Mouse (Mus musculus) lung, embryonic 14.5 days (tissue): ENCODE results near the gene Fam169b. TPM values are rescaled to one million over a fixed set of nuclear protein-coding genes. Genes with fewer than 3 reads are reported as not detected.

Experiments used
- ATAC-seq: fragments of 200-750 bp; cut with Nextera tagmentation; 2 replicates; pipeline ENCODE4 v1.8.0; 2017; ENCODE audit warnings: mild to moderate bottlenecking, moderate TSS enrichment, moderate library complexity; ENCODE audit not compliant: insufficient read depth
- DNase-seq: peaks from one replicate; pipeline ENCODE4 v3.0.0-alpha.2; 2015
- H3K27ac ChIP-seq: fragments of 300-500 bp; sonication (generic); 2 replicates; pipeline ENCODE4 v1.5.1; 2014; ENCODE audit warnings: low read depth, mild to moderate bottlenecking, moderate library complexity
- H3K27me3 ChIP-seq: fragments of 300-500 bp; sonication (generic); 2 replicates; pipeline ENCODE4 v1.6.1; 2014; ENCODE audit warnings: low read length, control low read depth; ENCODE audit not compliant: insufficient read depth
- H3K36me3 ChIP-seq: fragments of 300-500 bp; sonication (generic); 2 replicates; pipeline ENCODE4 v1.6.1; 2014; ENCODE audit warnings: control low read depth; ENCODE audit not compliant: insufficient read depth
- H3K4me1 ChIP-seq: fragments of 300-500 bp; sonication (generic); 2 replicates; pipeline ENCODE4 v1.6.1; 2014; ENCODE audit warnings: antibody characterized with exemption, control low read depth; ENCODE audit not compliant: insufficient read depth
- H3K4me2 ChIP-seq: fragments of 300-500 bp; sonication (generic); 2 replicates; pipeline ENCODE4 v1.6.1; 2014; ENCODE audit warnings: mild to moderate bottlenecking
- H3K4me3 ChIP-seq: fragments of 300-500 bp; sonication (generic); 2 replicates; pipeline ENCODE4 v1.5.1; 2014; ENCODE audit warnings: low read depth, low read length
- H3K9ac ChIP-seq: fragments of 300-500 bp; sonication (generic); 2 replicates; pipeline ENCODE4 v1.6.1; 2014
- H3K9me3 ChIP-seq: fragments of 300-500 bp; sonication (generic); 2 replicates; pipeline ENCODE4 v1.6.1; 2016; ENCODE audit warnings: low read depth, low read length, control low read depth
- CTCF ChIP-seq: IDR thresholded peaks from 2 replicates; pipeline ENCODE4 v1.5.1; 2016; ENCODE audit warnings: antibody characterized with exemption, low read depth
- WGBS: fragments of 180-500 bp; shearing (Covaris S2); extraction: QIAGEN DNeasy Blood & Tissue Kit; methylation state at CpG from one replicate; pipeline ENCODE4 v1.1.7; 2014; 5-methylcytosine and 5-hydroxymethylcytosine counted together
- polyA plus RNA-seq: library from polyadenylated mRNA; unstranded; fragments of >200 nt; fragmentation: Nextera tagmentation; extraction: Ambion mirVana; gene quantifications from 2 replicates; pipeline ENCODE4 v1.2.1, GENCODE M21; 2014

The Fam169b gene
- polyA plus RNA-seq, 1 experiment from 2014 or later: 1.5 TPM

GRCm38 (mm10) chr7:68337080-68337781 is 63.6 kb downstream of the Fam169b start:
- H3K4me3 ChIP-seq: no peak overlapping the region
- ATAC-seq: peak; percentile 92
- no peaks in the 10 kb centered on the region for H3K36me3 ChIP-seq
- WGBS: 31% methylated on average over 8 of the region's 8 CpGs
- no peak for TF ChIP-seq CTCF
- no peaks in the 10 kb centered on the region for H3K27me3 ChIP-seq
- H3K4me1 ChIP-seq: no peaks in the 10 kb centered on the region
- H3K27ac ChIP-seq: peak overlapping the region; percentile 45; the same call in 1 of the 2 replicates
- 0 out of 2 replicates have a peak overlapping the region, but pooled peaks have one; percentile 1 for H3K4me2 ChIP-seq
- no peaks in the 10 kb centered on the region for H3K9me3 ChIP-seq
- H3K9ac ChIP-seq: no peak overlapping the region
- peak; percentile 90 for DNase-seq

- Histone ChIP-seq H3K36me3 (no peaks in the 10 kb centered on the region), H3K27ac (no peak overlapping the region), H3K9ac (no peak overlapping the region), H3K4me2 (no peak overlapping the region), H3K9me3 (no peaks in the 10 kb centered on the region), H3K27me3 (no peaks in the 10 kb centered on the region), H3K4me3 (no peak overlapping the region), H3K4me1 (no peaks in the 10 kb centered on the region)
- TF ChIP-seq CTCF: no peak
- no peak for DNase-seq
- no peak for ATAC-seq
- 91% methylated on average over 6 of the region's 6 CpGs for WGBS
Measured at GRCm38 (mm10) chr7:68338680-68339079, 65.0 kb downstream of the Fam169b start.

DNA sequence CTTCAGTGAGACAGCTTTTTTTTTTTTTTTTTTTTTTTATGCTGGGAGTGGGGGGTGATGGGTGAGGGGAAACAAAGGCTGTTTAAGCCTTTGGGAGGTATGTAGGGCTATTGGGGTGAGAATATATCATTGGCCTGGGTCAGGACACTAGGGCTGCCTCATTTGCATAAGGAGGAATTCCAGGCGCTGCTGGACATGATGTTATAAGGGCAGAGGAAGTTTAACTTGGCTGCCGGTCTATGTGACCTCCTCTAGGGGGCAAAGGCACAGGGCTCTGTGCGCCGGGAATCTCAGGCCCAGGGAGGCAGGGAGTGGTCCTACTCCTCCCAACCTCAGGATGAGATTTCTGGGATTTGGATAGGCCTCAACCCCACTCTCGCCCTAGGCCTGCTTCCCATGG is 70.9 kb downstream of the Fam169b start:
- Histone ChIP-seq H3K4me3 (no peak overlapping the region), H3K4me2 (no peak overlapping the region), H3K9ac (no peak overlapping the region), H3K27me3 (no peaks in the 10 kb centered on the region), H3K36me3 (no peaks in the 10 kb centered on the region), H3K4me1 (no peaks in the 10 kb centered on the region), H3K27ac (no peak overlapping the region), H3K9me3 (no peaks in the 10 kb centered on the region)
- ATAC-seq: no peak
- TF ChIP-seq CTCF: no peak
- DNase-seq: peak; percentile 34
- 32% methylated on average over 5 of the region's 5 CpGs for whole genome bisulfite sequencing

DNA sequence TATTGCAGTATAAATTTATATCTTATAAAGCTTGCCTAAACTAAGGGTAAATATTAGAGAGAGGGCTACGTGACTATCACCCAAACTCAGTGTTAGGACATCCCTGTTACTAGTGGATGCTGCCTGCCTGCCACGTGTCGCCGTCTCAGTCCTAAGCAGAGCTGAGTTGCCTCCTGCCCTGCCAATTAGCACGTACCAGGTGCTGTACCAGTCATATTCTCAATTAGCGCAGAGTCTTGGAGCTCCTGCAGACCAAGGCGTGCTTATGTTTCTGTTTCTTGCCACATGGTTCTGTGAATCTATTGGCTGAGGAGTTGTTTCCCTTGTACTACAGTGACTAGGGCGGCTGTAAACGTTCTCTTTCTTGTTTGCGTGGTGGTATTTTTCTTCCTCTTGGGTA is 72.3 kb downstream of the Fam169b start:
- no peak for DNase-seq
- H3K4me2 ChIP-seq: no peak overlapping the region
- H3K9ac ChIP-seq: no peak overlapping the region
- no peak overlapping the region for H3K27ac ChIP-seq
- no peak for ATAC-seq
- no peaks in the 10 kb centered on the region for H3K36me3 ChIP-seq
- WGBS: 89% methylated on average over 10 of the region's 10 CpGs
- H3K27me3 ChIP-seq: no peaks in the 10 kb centered on the region
- TF ChIP-seq CTCF: no peak
- no peak overlapping the region for H3K4me3 ChIP-seq
- H3K4me1 ChIP-seq: no peaks in the 10 kb centered on the region
- H3K9me3 ChIP-seq: no peaks in the 10 kb centered on the region

GRCm38 (mm10) chr7:68355325-68356076 is 81.9 kb downstream of the Fam169b start:
- peak; percentile 19 for DNase-seq
- no peak overlapping the region for H3K4me3 ChIP-seq
- H3K9me3 ChIP-seq: no peaks in the 10 kb centered on the region
- no peaks in the 10 kb centered on the region for H3K36me3 ChIP-seq
- no peak overlapping the region for H3K27ac ChIP-seq
- H3K4me1 ChIP-seq: no peaks in the 10 kb centered on the region
- H3K27me3 ChIP-seq: no peaks in the 10 kb centered on the region
- 64% methylated on average over 11 of the region's 11 CpGs for WGBS
- no peak overlapping the region for H3K4me2 ChIP-seq
- TF ChIP-seq CTCF: no peak
- H3K9ac ChIP-seq: no peak overlapping the region
- no peak for ATAC-seq

- Histone ChIP-seq H3K36me3 (no peaks in the 10 kb centered on the region), H3K9me3 (no peaks in the 10 kb centered on the region), H3K4me3 (no peak overlapping the region), H3K4me2 (no peak overlapping the region), H3K27ac (no peak overlapping the region), H3K27me3 (no peaks in the 10 kb centered on the region), H3K9ac (no peak overlapping the region), H3K4me1 (no peaks in the 10 kb centered on the region)
- peak; percentile 94 for TF ChIP-seq CTCF
- peak; percentile 86 for DNase-seq
- no peak for ATAC-seq
- WGBS: 20% methylated on average over 7 of the region's 7 CpGs
Measured at GRCm38 (mm10) chr7:68357407-68357806, 83.8 kb downstream of the Fam169b start.

DNA sequence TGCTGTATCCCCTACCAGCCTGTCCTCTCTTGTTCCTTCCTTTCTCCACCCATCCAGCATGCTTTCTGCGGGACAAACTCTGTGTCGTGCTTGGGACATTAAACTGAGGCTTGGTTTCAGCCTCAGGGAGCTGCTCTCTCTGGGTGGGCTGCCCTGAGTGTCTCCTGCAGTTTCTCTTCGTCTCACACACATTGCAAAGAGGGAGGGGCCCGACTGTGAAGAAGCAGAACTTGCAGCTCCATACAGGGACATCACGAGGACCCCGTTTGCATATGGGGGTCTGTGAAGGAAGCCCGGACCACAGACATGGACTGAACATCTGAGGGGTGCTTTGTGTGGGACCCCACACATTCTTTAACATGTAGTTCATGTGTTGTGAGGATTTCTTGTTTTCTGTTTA is 89.0 kb downstream of the Fam169b start:
- no peak overlapping the region for H3K4me2 ChIP-seq
- no peak overlapping the region for H3K27ac ChIP-seq
- H3K27me3 ChIP-seq: no peaks in the 10 kb centered on the region
- TF ChIP-seq CTCF: no peak
- peak; percentile 47 for DNase-seq
- peak; percentile 75 for ATAC-seq
- no peaks in the 10 kb centered on the region for H3K9me3 ChIP-seq
- H3K36me3 ChIP-seq: no peaks in the 10 kb centered on the region
- H3K4me3 ChIP-seq: no peak overlapping the region
- 42% methylated on average over 7 of the region's 7 CpGs for WGBS
- no peak overlapping the region for H3K9ac ChIP-seq
- H3K4me1 ChIP-seq: no peaks in the 10 kb centered on the region
